Mouse (Mus musculus): ENCODE data around the gene Rgs17. TPM values are rescaled to one million over a fixed set of nuclear protein-coding genes. Genes with fewer than 3 reads are reported as not detected.

Gene Rgs17
- polyA plus RNA-seq, 1 experiment from 2014 or later: 0.66 TPM

- H3K9me3 ChIP-seq (replicated peaks; ENCODE audit: control insufficient read depth, low read length): no peaks in the 10 kb centered on the region
- H3K4me2 ChIP-seq (ENCODE audit: low read depth, low read length): no peak overlapping the region
- 87% methylated on average over 4 of the region's 4 CpGs for WGBS
- H3K4me1 ChIP-seq (ENCODE audit: control insufficient read depth, insufficient read depth, low read length): no peaks in the 10 kb centered on the region
- H3K36me3 ChIP-seq (replicated peaks; ENCODE audit: control insufficient read depth, insufficient read depth, low read depth, low read length): no peaks in the 10 kb centered on the region
- ATAC-seq (replicated peaks; ENCODE audit: insufficient number of reproducible peaks, low FRiP score, low TSS enrichment, low read depth) (no peak), DNase-seq (ENCODE audit: low spot score) (no peak)
- no peaks in the 10 kb centered on the region for H3K27me3 ChIP-seq (ENCODE audit: control insufficient read depth, insufficient read depth, low read length)
- no peak overlapping the region for H3K4me3 ChIP-seq (ENCODE audit: low read depth, low read length)
- no peak overlapping the region for H3K27ac ChIP-seq (replicated peaks; ENCODE audit: low read depth, low read length)
- no peak overlapping the region for H3K9ac ChIP-seq (replicated peaks; ENCODE audit: low read length)
Observed at GRCm38 (mm10) chr10:5901777-5902176, 20.4 kb downstream of the Rgs17 start.

GRCm38 (mm10) chr10:5900731-5901130 is 21.5 kb downstream of the Rgs17 start:
- Histone ChIP-seq H3K27ac (replicated peaks; ENCODE audit: low read depth, low read length) (no peak overlapping the region), H3K4me1 (ENCODE audit: control insufficient read depth, insufficient read depth, low read length) (no peaks in the 10 kb centered on the region), H3K4me3 (ENCODE audit: low read depth, low read length) (no peak overlapping the region), H3K9me3 (replicated peaks; ENCODE audit: control insufficient read depth, low read length) (no peaks in the 10 kb centered on the region), H3K36me3 (replicated peaks; ENCODE audit: control insufficient read depth, insufficient read depth, low read depth, low read length) (no peaks in the 10 kb centered on the region), H3K27me3 (ENCODE audit: control insufficient read depth, insufficient read depth, low read length) (no peaks in the 10 kb centered on the region), H3K9ac (replicated peaks; ENCODE audit: low read length) (no peak overlapping the region), H3K4me2 (ENCODE audit: low read depth, low read length) (no peak overlapping the region)
- DNase-seq (ENCODE audit: low spot score) (no peak), ATAC-seq (replicated peaks; ENCODE audit: insufficient number of reproducible peaks, low FRiP score, low TSS enrichment, low read depth) (no peak)
- 80% methylated on average over 6 of the region's 6 CpGs for WGBS

GRCm38 (mm10) chr10:5877106-5877505 is 45.1 kb downstream of the Rgs17 start:
- no peak for ATAC-seq (replicated peaks; ENCODE audit: insufficient number of reproducible peaks, low FRiP score, low TSS enrichment, low read depth)
- H3K27ac ChIP-seq (replicated peaks; ENCODE audit: low read depth, low read length): no peak overlapping the region
- H3K4me3 ChIP-seq (ENCODE audit: low read depth, low read length): no peak overlapping the region
- 84% methylated on average over 3 of the region's 3 CpGs for WGBS
- no peak for DNase-seq (ENCODE audit: low spot score)
- H3K4me2 ChIP-seq (ENCODE audit: low read depth, low read length): no peak overlapping the region
- no peaks in the 10 kb centered on the region for H3K36me3 ChIP-seq (replicated peaks; ENCODE audit: control insufficient read depth, insufficient read depth, low read depth, low read length)
- H3K9ac ChIP-seq (replicated peaks; ENCODE audit: low read length): no peak overlapping the region
- H3K27me3 ChIP-seq (ENCODE audit: control insufficient read depth, insufficient read depth, low read length): no peaks in the 10 kb centered on the region
- no peaks in the 10 kb centered on the region for H3K9me3 ChIP-seq (replicated peaks; ENCODE audit: control insufficient read depth, low read length)
- no peaks in the 10 kb centered on the region for H3K4me1 ChIP-seq (ENCODE audit: control insufficient read depth, insufficient read depth, low read length)

GRCm38 (mm10) chr10:5871081-5871480 is 51.1 kb downstream of the Rgs17 start:
- H3K4me3 ChIP-seq (ENCODE audit: low read depth, low read length): no peak overlapping the region
- no peak overlapping the region for H3K9ac ChIP-seq (replicated peaks; ENCODE audit: low read length)
- no peak overlapping the region for H3K4me2 ChIP-seq (ENCODE audit: low read depth, low read length)
- H3K27me3 ChIP-seq (ENCODE audit: control insufficient read depth, insufficient read depth, low read length): no peaks in the 10 kb centered on the region
- H3K4me1 ChIP-seq (ENCODE audit: control insufficient read depth, insufficient read depth, low read length): no peaks in the 10 kb centered on the region
- DNase-seq (ENCODE audit: low spot score): no peak
- H3K27ac ChIP-seq (replicated peaks; ENCODE audit: low read depth, low read length): no peak overlapping the region
- WGBS: 64% methylated on average over 4 of the region's 4 CpGs
- no peaks in the 10 kb centered on the region for H3K36me3 ChIP-seq (replicated peaks; ENCODE audit: control insufficient read depth, insufficient read depth, low read depth, low read length)
- no peaks in the 10 kb centered on the region for H3K9me3 ChIP-seq (replicated peaks; ENCODE audit: control insufficient read depth, low read length)
- ATAC-seq (replicated peaks; ENCODE audit: insufficient number of reproducible peaks, low FRiP score, low TSS enrichment, low read depth): no peak

GRCm38 (mm10) chr10:5867981-5868552 is 54.1 kb downstream of the Rgs17 start:
- 86% methylated on average over 11 of the region's 11 CpGs for WGBS
- no peaks in the 10 kb centered on the region for H3K9me3 ChIP-seq (replicated peaks; ENCODE audit: control insufficient read depth, low read length)
- no peak overlapping the region for H3K9ac ChIP-seq (replicated peaks; ENCODE audit: low read length)
- no peaks in the 10 kb centered on the region for H3K4me1 ChIP-seq (ENCODE audit: control insufficient read depth, insufficient read depth, low read length)
- H3K27me3 ChIP-seq (ENCODE audit: control insufficient read depth, insufficient read depth, low read length): no peaks in the 10 kb centered on the region
- H3K4me2 ChIP-seq (ENCODE audit: low read depth, low read length): no peak overlapping the region
- no peak overlapping the region for H3K27ac ChIP-seq (replicated peaks; ENCODE audit: low read depth, low read length)
- ATAC-seq (replicated peaks; ENCODE audit: insufficient number of reproducible peaks, low FRiP score, low TSS enrichment, low read depth) (no peak), DNase-seq (ENCODE audit: low spot score) (no peak)
- H3K4me3 ChIP-seq (ENCODE audit: low read depth, low read length): no peak overlapping the region
- H3K36me3 ChIP-seq (replicated peaks; ENCODE audit: control insufficient read depth, insufficient read depth, low read depth, low read length): no peaks in the 10 kb centered on the region

- Histone ChIP-seq H3K9me3 (replicated peaks; ENCODE audit: control insufficient read depth, low read length) (no peaks in the 10 kb centered on the region), H3K27ac (replicated peaks; ENCODE audit: low read depth, low read length) (no peak overlapping the region), H3K9ac (replicated peaks; ENCODE audit: low read length) (no peak overlapping the region), H3K27me3 (ENCODE audit: control insufficient read depth, insufficient read depth, low read length) (no peaks in the 10 kb centered on the region), H3K4me2 (ENCODE audit: low read depth, low read length) (no peak overlapping the region), H3K4me1 (ENCODE audit: control insufficient read depth, insufficient read depth, low read length) (no peaks in the 10 kb centered on the region), H3K36me3 (replicated peaks; ENCODE audit: control insufficient read depth, insufficient read depth, low read depth, low read length) (no peaks in the 10 kb centered on the region), H3K4me3 (ENCODE audit: low read depth, low read length) (no peak overlapping the region)
- DNase-seq (ENCODE audit: low spot score) (no peak), ATAC-seq (replicated peaks; ENCODE audit: insufficient number of reproducible peaks, low FRiP score, low TSS enrichment, low read depth) (no peak)
- 44% methylated on average over 2 of the region's 2 CpGs for WGBS
Observed at GRCm38 (mm10) chr10:5865996-5866395, 56.2 kb downstream of the Rgs17 start.

- ATAC-seq (replicated peaks; ENCODE audit: insufficient number of reproducible peaks, low FRiP score, low TSS enrichment, low read depth): no peak
- H3K4me1 ChIP-seq (ENCODE audit: control insufficient read depth, insufficient read depth, low read length): no peaks in the 10 kb centered on the region
Observed at GRCm38 (mm10) chr10:5862669-5863068, 59.5 kb downstream of the Rgs17 start.

GRCm38 (mm10) chr10:5860849-5861248 is 61.4 kb downstream of the Rgs17 start:
- Histone ChIP-seq H3K9me3 (replicated peaks; ENCODE audit: control insufficient read depth, low read length) (no peaks in the 10 kb centered on the region), H3K36me3 (replicated peaks; ENCODE audit: control insufficient read depth, insufficient read depth, low read depth, low read length) (no peaks in the 10 kb centered on the region), H3K4me1 (ENCODE audit: control insufficient read depth, insufficient read depth, low read length) (no peaks in the 10 kb centered on the region), H3K4me3 (ENCODE audit: low read depth, low read length) (no peak overlapping the region), H3K27ac (replicated peaks; ENCODE audit: low read depth, low read length) (no peak overlapping the region), H3K4me2 (ENCODE audit: low read depth, low read length) (no peak overlapping the region), H3K9ac (replicated peaks; ENCODE audit: low read length) (no peak overlapping the region), H3K27me3 (ENCODE audit: control insufficient read depth, insufficient read depth, low read length) (no peaks in the 10 kb centered on the region)
- DNase-seq (ENCODE audit: low spot score): no peak
- WGBS: 92% methylated on average over 3 of the region's 3 CpGs
- ATAC-seq (replicated peaks; ENCODE audit: insufficient number of reproducible peaks, low FRiP score, low TSS enrichment, low read depth): no peak

More at GRCm38 (mm10) chr10:5862669-5863068, 59.5 kb downstream of the Rgs17 start:
- Histone ChIP-seq H3K9ac (replicated peaks; ENCODE audit: low read length) (no peak overlapping the region), H3K27me3 (ENCODE audit: control insufficient read depth, insufficient read depth, low read length) (no peaks in the 10 kb centered on the region), H3K4me3 (ENCODE audit: low read depth, low read length) (no peak overlapping the region), H3K4me2 (ENCODE audit: low read depth, low read length) (no peak overlapping the region), H3K9me3 (replicated peaks; ENCODE audit: control insufficient read depth, low read length) (no peaks in the 10 kb centered on the region), H3K27ac (replicated peaks; ENCODE audit: low read depth, low read length) (no peak overlapping the region), H3K36me3 (replicated peaks; ENCODE audit: control insufficient read depth, insufficient read depth, low read depth, low read length) (no peaks in the 10 kb centered on the region)
- WGBS: 97% methylated on average over 3 of the region's 3 CpGs
- no peak for DNase-seq (ENCODE audit: low spot score)

All from embryonic facial prominence, embryonic 11.5 days (tissue).